Mouse (Mus musculus): ENCODE data around the gene Mmp12. TPM values are rescaled to one million over a fixed set of nuclear protein-coding genes. Genes with fewer than 3 reads are reported as not detected.
"Not testable (repeated sequence)": the region's sequence is repeated elsewhere in the genome, so short reads cannot be mapped to it uniquely, and the experiment has no call there.

Gene Mmp12
- 0.39 to 0.86 TPM in 2 of 3 replicates, not detected in the other for total RNA-seq (2017)

- ATAC-seq (replicated peaks; ENCODE audit: insufficient number of reproducible peaks, low FRiP score, low TSS enrichment, poor library complexity, severe bottlenecking) = no peak
Observed at GRCm38 (mm10) chr9:7344107-7344506, at the start of gene Mmp12. Gene Mmp12, plus strand, starts transcription at chr9:7344381.

GRCm38 (mm10) chr9:7331847-7332246, 12.3 kb upstream of the Mmp12 start:
- ATAC-seq (replicated peaks; ENCODE audit: insufficient number of reproducible peaks, low FRiP score, low TSS enrichment, poor library complexity, severe bottlenecking) = peak; percentile 71

- no peak for ATAC-seq (replicated peaks; ENCODE audit: insufficient number of reproducible peaks, low FRiP score, low TSS enrichment, poor library complexity, severe bottlenecking)
Observed at GRCm38 (mm10) chr9:7335766-7336680, 8.2 kb upstream of the Mmp12 start.

- ATAC-seq (replicated peaks; ENCODE audit: insufficient number of reproducible peaks, low FRiP score, low TSS enrichment, poor library complexity, severe bottlenecking) = peak; percentile 64
Observed at GRCm38 (mm10) chr9:7336740-7337483, 7.3 kb upstream of the Mmp12 start.

GRCm38 (mm10) chr9:7345513-7345912, 1.3 kb downstream of the Mmp12 start:
- no peak for ATAC-seq (replicated peaks; ENCODE audit: insufficient number of reproducible peaks, low FRiP score, low TSS enrichment, poor library complexity, severe bottlenecking)

GRCm38 (mm10) chr9:7354535-7354934, 10.4 kb downstream of the Mmp12 start:
- ATAC-seq (replicated peaks; ENCODE audit: insufficient number of reproducible peaks, low FRiP score, low TSS enrichment, poor library complexity, severe bottlenecking) = no peak

- no peak for ATAC-seq (replicated peaks; ENCODE audit: insufficient number of reproducible peaks, low FRiP score, low TSS enrichment, poor library complexity, severe bottlenecking)
Observed at GRCm38 (mm10) chr9:7387947-7388346, 43.8 kb downstream of the Mmp12 start, which contains the start of gene Mmp1b. Gene Mmp1b, minus strand, starts transcription at chr9:7388047.

- not testable (repeated sequence) for ATAC-seq (replicated peaks; ENCODE audit: insufficient number of reproducible peaks, low FRiP score, low TSS enrichment, poor library complexity, severe bottlenecking)
Observed at GRCm38 (mm10) chr9:7396556-7396955, 52.4 kb downstream of the Mmp12 start.

Other genes with a start within 250 kb of the Mmp12 start
- 2.1 to 7.9 TPM (median 2.5 TPM) in 3 replicates for gene Dync2h1, start 159.9 kb upstream of the Mmp12 start, total RNA-seq (2017)
- gene Dcun1d5, start 159.9 kb upstream of the Mmp12 start, total RNA-seq (2017) = 78.7 to 98.4 TPM (median 97.1 TPM) in 3 replicates
- gene Mmp13, start 71.9 kb upstream of the Mmp12 start, total RNA-seq (2017) = not detected in 3 replicates
- gene Mmp1b, start 43.7 kb downstream of the Mmp12 start, total RNA-seq (2017) = not detected in 3 replicates
- not detected in 3 replicates for gene Mmp3, start 101.4 kb downstream of the Mmp12 start, total RNA-seq (2017)
- not detected in 3 replicates for gene Mmp10, start 158.0 kb downstream of the Mmp12 start, total RNA-seq (2017)
- 1.5 to 1.7 TPM in 2 of 3 replicates, not detected in the other for gene Mmp8, start 214.1 kb downstream of the Mmp12 start, total RNA-seq (2017)
- not detected in 3 replicates for gene Mmp27, start 227.0 kb downstream of the Mmp12 start, total RNA-seq (2017)

Data from monocyte, adult 5-6 weeks (primary cell).